Mouse (Mus musculus) left cerebral cortex, postnatal 10 days (tissue): ENCODE data around the gene Pgrmc2. TPM values are rescaled to one million over a fixed set of nuclear protein-coding genes. Genes with fewer than 3 reads are reported as not detected.

Experiments
- DNase-seq, 2 experiments: peaks; one replicate each; pipeline ENCODE4 v3.0.0; 2021 to 2022; ENCODE audit warnings: low spot score in 2 of 2, mixed read lengths in 1 of 2; ENCODE audit errors: extremely low spot score in 1 of 2
- intact Hi-C: fragments of 180-260 bp; cut with DNase I; formaldehyde crosslinking; loops from one replicate; pipeline ENCODE4 v1.15.1; 2025
- total RNA-seq, 2 experiments: library from RNA; stranded (reverse); gene quantifications; 2 replicates each; pipeline ENCODE4 v1.2.3; 2021

The Pgrmc2 gene
- total RNA-seq = 10 to 100 TPM; 46.9 to 49.5 TPM

DNA sequence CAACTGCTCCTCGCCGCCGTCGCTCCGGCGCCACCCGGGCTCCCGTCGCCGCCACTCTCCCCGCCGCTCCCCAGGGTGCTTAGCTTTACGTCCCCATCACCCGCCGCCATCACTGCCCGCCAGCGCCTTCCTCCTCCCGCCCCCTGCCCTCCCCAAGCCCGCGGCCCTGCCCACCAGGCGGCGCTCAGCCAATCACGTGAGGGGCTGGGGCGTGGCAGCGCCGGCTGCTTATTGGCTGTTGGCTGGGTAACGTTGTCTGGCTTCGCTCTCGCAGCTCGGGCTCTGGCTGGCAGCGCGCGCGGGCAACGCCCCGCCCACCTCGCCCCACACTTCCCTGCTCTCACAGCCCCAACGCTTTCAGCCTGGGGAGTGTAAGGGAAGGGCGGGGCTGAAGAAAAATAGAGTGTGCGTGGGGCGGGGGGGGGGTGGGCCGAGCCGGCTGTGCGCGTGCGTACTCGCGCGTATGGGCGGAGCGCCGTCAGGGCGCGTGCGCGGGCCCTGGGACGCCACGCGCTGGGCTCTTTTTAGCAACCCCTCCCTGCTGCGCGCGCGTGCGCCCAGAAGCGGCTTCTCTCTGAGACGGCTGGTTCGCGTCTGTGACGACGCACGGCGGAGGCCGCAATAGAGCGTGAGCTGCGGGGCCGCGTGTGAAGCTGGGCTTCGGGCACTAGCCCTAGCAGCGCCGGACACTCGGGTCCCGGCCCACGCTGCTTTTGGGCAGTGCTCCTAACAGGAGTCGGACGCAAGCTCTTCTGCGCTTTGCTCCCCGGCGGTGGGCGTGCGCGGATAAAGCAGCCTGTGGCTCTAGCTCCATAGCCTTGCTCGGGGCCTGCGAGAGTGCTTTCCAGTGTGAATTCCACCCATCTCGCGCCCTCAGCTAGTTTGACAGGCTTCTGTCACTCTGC is at the start of gene Pgrmc2:
Pgrmc2 (minus strand) TSS at position 162 of the 905 bp plus-strand sequence.
- peak; percentile 98 to 99 for DNase-seq
- intact Hi-C loops = no loop called here

DNA sequence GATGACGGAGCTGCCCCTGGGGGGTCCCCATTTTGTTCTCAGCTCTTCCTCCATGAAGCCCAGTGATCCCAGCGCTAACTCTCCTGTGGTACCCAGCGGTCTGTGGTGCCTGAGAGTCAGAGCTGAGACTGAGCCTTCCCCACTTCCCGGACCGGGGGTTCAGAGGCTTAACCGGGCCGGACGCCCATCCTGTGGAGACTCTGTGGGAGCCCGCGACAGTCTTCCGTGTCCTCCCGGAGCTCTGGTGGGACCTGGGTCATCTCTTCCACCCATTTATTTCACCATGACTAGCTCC is 41.1 kb upstream of the Pgrmc2 start:
- intact Hi-C loops = no loop called here
- no peak for DNase-seq

DNA sequence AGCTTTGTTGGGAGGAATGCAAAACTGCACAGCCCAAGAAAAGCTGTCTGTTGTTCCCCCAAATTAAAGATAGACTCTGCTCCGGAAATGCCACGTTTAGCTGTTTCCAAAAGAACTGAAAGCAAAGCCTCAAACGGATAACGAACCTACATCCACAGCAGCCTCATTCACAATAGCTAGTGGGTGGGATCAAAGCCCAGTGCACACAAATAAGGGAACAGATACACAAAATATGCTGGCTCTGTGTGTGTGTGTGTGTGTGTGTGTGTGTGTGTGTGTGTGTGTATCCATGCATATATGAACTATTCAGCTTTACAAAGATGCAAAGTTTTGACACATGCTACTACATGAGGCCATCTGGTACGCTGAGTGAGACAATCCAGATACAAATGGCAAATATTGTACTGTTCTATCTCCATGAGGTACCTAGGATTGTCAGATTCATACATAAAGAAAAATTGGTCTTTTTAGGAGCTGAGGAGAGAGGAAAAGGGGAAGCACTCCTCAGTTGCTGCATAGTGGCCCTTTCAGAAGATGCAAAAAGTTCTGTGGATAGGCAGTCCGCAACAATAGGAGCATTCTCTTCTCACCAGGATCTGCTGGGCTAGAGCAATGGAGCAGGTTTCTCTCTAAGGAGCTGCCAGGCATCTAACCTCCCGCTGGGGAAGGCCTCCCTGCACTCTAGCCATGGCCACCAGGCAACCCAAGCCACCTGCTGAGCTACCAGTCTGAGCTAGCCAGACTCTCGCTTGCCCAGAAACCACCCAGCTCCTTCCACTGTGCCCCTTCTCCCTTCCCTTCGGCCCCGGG is 40.5 kb upstream of the Pgrmc2 start:
- no peak for DNase-seq
- intact Hi-C loops = no loop called here

DNA sequence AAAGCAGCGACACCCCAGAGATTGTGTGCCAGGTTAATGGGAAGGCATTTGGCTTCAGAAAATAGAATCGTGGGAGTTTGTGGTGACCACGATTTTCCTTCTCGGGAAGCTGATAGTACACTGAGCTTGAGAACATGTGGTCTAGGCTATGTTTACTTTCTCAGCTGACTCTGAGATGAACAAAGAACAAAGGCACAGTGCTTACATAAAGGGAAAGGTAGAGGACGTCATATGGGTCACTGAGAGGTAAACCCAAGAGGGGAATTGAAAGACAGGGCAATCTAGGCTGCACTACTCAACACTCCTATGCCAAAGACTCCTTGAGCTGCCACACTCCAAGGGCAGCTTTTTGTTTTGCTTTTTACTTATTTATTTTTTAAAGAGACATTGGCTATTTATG is 35.3 kb upstream of the Pgrmc2 start:
- intact Hi-C loops = no loop called here
- no peak for DNase-seq

DNA sequence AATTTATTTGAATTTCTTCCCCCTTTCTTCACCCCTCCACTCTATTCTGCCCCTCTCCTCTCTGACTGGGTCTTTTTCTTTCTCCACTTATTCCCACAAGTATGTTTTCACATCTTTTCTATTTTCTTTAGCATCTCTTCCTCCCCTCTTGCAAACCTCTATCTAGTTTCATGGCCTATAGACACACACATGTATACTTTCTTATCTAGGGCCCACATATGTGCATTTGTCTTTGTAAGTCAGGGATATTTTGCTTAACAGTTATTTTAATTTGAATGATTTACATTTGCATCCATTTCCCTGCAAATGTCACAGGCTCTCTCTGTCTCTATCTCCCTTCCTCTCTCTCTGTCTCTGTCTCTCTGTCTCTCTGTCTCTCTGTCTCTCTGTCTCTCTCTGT is 34.6 kb upstream of the Pgrmc2 start:
- DNase-seq = no peak
- intact Hi-C loops = no loop called here

GRCm38 (mm10) chr3:41113186-41113585 is 30.3 kb upstream of the Pgrmc2 start:
- intact Hi-C loops = no loop called here
- DNase-seq = no peak

- DNase-seq = peak in 1 of 2 experiments; percentile 57
- intact Hi-C loops = no loop called here
Observed at GRCm38 (mm10) chr3:41108306-41108785, 25.5 kb upstream of the Pgrmc2 start.

DNA sequence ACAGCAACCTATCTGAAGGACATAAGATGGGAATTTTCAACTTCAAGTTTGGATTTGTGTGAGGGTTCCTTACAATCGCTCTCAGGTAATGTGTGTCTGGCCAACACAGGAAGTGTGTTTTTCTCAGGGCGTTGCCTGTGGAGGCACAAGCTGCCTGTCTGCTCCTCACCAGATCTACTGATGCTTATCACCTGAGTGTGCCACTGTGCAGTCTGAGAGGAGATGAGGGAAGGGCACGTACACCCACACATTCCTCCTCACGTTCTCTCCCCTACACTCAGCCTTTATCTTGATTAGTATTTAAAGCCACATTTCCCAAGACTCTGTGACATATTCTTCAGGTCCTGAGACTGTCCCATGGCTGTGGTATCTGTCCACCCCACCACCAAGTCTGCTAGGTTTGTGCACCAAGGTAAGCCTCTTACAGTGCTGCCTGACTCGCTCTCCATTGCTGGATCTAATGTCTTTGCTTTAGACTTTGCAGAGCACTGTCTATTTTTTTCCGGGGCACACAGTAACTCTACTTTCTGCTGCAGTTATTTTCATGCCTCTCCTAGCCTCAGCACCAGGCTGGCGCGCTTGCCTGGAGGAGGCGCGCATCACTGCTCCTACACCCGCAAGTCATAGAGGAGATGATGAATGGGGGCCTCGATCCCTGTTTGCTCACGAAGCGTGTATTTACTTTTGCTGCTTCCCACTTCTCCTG is 24.9 kb upstream of the Pgrmc2 start:
- intact Hi-C loops = no loop called here
- DNase-seq = no peak

DNA sequence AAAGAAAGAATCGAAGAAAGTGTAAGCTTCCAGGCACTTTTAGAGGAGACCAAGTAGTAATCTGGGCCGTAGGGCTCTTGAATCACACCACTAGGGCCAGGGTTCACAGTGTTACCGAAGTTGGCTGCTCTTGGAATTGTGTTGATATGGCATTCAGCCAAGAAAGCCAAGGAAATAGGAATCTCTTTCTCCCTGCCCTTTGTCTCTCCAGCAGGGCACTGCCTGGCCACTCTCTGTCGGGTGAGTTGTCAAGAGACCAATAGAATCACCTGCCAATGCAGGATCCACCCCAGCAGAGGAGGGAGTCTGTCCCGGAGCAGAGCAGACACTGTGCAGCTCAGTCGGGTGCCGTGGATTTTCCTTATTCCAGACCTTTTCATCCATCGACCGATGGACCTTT is 19.1 kb upstream of the Pgrmc2 start:
- DNase-seq = no peak
- intact Hi-C loops = no loop called here

DNA sequence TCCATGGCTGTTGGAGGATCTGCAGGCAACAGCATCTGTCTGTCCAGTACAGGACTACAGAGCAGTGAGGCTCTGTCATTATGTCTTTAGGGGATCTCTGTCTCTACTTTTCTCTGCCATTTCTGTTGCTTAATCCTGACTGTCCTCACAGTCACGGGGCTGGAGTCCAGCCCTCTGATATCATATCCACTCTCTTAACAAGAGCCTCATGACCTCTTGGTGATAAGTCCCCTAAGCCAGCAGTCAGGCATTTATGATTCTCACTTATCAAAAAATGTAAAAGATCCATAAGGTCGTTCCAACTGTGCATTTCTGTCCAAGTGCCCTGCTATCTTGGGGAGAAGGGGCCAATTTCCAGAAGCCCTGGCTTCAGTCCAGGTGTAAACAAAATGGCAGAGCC is 17.3 kb upstream of the Pgrmc2 start:
- intact Hi-C loops = no loop called here

DNA sequence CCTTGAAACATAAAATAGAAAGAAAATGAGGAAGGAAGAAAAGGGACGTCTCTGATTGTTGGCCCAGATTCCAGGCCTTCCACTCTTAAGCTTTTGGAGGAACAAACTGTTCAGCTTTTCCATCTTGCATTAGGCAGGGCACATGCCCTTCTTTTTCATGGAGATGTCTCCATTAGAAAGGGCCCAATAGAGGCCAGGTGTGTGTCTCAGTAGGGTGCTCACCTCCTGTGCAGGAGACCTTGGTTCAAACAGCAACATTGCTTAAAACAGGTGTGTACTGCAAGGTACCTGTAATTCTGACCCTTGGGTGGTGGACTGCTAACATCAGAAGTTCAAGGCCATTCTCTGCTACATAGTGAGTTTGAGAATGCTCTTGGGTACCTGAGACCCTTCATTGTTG is 16.8 kb upstream of the Pgrmc2 start:
- no peak for DNase-seq
- intact Hi-C loops = no loop called here

More for the DNA sequence above, 17.3 kb upstream of the Pgrmc2 start:
- no peak for DNase-seq

GRCm38 (mm10) chr3:41093210-41093609 is 10.4 kb upstream of the Pgrmc2 start:
- intact Hi-C loops = no loop called here
- no peak for DNase-seq

DNA sequence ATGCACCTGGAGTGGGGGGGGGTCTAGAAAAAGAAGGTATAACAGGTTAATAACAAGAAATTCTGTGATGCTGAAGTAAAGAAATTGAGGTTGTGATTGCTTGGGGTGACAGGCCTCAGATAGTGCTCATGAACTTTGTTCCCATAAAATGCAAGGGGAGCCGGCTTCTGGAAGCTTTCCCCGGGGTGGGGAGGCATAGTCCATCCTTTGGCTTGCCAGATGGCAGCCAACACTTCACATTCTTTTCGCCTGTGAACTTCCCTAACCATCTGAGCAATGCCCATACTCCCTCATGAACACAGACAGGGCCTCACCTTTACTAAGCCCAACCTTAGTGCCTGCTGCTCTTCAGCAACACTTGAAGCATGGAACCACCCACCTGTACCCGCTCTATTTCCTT is 9.5 kb upstream of the Pgrmc2 start:
- no peak for DNase-seq
- intact Hi-C loops = no loop called here

- no peak for DNase-seq
Observed at GRCm38 (mm10) chr3:41090839-41091238, 8.0 kb upstream of the Pgrmc2 start.

DNA sequence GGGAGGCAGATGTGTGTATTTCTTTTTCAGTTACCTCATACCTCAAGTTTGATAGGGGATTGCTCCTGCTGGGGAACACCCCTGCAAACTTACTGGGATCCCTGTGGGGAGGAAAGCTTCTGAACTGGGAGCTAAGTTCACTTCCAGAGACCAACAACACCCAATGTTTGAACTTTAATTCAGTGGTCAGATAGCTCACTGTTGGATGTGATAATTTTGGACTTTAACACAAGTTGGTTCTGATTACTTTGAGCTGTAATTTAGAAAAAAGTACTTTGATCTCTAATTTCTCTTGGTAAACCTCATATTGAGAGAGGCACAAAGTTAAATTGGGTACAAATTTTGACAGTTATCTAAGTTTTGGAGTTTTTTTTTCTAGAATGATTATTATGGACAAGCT is 4.2 kb upstream of the Pgrmc2 start:
- intact Hi-C loops = no loop called here
- no peak for DNase-seq

More at GRCm38 (mm10) chr3:41090839-41091238, 8.0 kb upstream of the Pgrmc2 start:
- intact Hi-C loops = no loop called here

DNA sequence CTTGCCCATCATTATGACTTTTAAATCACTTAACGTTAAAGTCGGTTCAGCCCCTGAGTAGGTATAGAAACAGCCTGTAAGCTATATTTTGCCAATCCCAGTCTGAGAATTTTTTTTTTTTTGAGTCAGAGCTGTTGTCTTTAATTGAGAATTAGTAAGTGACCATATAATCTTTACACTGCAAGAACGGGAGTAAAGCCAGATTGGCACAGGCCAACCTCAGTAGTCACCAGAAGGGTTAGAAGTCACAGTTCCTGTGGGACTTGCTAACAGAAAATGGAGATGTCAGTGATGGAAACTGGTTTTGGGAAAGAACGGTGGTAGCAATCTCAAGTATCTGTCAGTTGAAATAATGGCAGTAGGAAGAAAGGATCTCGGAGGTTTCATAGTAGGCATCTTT is 1.6 kb upstream of the Pgrmc2 start:
- intact Hi-C loops = no loop called here
- DNase-seq = no peak

DNA sequence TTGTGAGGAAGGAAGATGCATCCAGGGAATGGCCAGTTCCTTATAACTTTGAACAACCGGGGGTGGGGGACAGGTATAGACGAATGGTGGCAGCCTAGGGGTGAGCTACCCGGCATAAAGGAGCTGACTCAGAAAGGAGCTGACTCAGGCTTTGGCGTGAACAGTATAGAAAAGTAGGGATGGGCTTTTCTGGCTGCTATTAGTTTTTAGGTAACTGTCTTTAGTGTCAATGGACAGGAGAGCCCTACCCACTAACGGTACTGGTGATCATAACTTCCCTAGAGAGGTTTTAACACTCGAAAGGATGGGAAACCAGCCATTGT is 905 bp upstream of the Pgrmc2 start:
- DNase-seq = peak in 1 of 2 experiments; percentile 27
- intact Hi-C loops = no loop called here

DNA sequence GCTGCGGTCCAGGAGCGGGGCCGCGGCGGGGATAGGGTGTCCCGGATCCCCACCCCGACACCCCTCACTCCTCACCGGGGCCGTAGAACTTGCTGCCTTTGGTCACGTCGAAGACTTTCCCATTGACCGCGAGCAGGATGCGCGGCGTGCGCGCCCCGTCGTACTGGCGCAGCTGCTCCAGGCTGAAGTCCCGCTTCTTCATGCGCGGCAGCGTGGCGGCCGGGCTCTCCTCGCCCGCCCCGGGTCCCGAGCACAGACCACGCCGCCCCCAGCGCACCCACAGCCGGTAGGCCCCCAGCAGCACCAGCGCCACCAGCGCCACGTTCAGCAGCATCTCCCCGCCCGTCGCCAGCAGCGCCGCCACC is 344 bp downstream of the Pgrmc2 start:
- intact Hi-C loops = no loop called here
- DNase-seq = no peak

GRCm38 (mm10) chr3:41081474-41082301 is 1.2 kb downstream of the Pgrmc2 start:
- no peak for DNase-seq
- intact Hi-C loops = no loop called here
